In genomic region chr11:86851234-86851671, GRCm38 (mm10) we compare ENCODE assay signal across 8 mouse cellular contexts. TPM values are rescaled to one million over a fixed set of nuclear protein-coding genes. Genes with fewer than 3 reads are reported as not detected.
DNase-seq lines count a peak whose midpoint lies in the region; ATAC-seq lines count a peak whose summit lies in the region.
"Had no signal": no experiment of that assay in that cellular context is flagged by ENCODE, and none has a peak within 500 bp of the region (broad histone marks: within the 10 kb centered on the region; RNA-seq: fewer than 3 reads in every experiment).

No protein-coding gene starts in this region.

- H3K4me1 ChIP-seq in neural tube, embryonic 13.5 days (replicated peaks), result peaks cover 27% of the 10 kb centered on the region
- peaks cover 21% of the 10 kb centered on the region for H3K4me1 ChIP-seq in forebrain, embryonic 15.5 days
- 0 out of 2 replicates have a peak, but pooled peaks cover 2% of the 10 kb centered on the region for H3K4me1 ChIP-seq in heart, embryonic 12.5 days (replicated peaks)

- H3K27ac ChIP-seq in neural tube, embryonic 13.5 days (replicated peaks), result peak overlapping the region; percentile 71
- H3K27ac ChIP-seq in forebrain, embryonic 15.5 days (replicated peaks), result peak overlapping the region; percentile 54
- H3K27ac ChIP-seq in heart, embryonic 12.5 days (ENCODE audit: poor library complexity, severe bottlenecking), result no peak overlapping the region

- no peaks in the 10 kb centered on the region for H3K27me3 ChIP-seq in neural tube, embryonic 13.5 days
- H3K27me3 ChIP-seq in forebrain, embryonic 15.5 days, result no peaks in the 10 kb centered on the region
- no peaks in the 10 kb centered on the region for H3K27me3 ChIP-seq in splenic B cell, adult 2 months (ENCODE audit: control insufficient read depth, insufficient read depth, low read length, poor library complexity, severe bottlenecking)
- H3K27me3 ChIP-seq in heart, embryonic 12.5 days (replicated peaks), result no peaks in the 10 kb centered on the region

- H3K9ac ChIP-seq in neural tube, embryonic 13.5 days, result no peak overlapping the region
- no peak overlapping the region for H3K9ac ChIP-seq in forebrain, embryonic 15.5 days (replicated peaks)
- H3K9ac ChIP-seq in heart, embryonic 12.5 days, result no peak overlapping the region

- no peaks in the 10 kb centered on the region for H3K9me3 ChIP-seq in neural tube, embryonic 13.5 days
- no peaks in the 10 kb centered on the region for H3K9me3 ChIP-seq in forebrain, embryonic 15.5 days
- H3K9me3 ChIP-seq in heart, embryonic 12.5 days (replicated peaks), result no peaks in the 10 kb centered on the region

- 56% methylated on average over 7 of the region's 7 CpGs for WGBS in neural tube, embryonic 13.5 days
- WGBS in forebrain, embryonic 15.5 days, result 27% methylated on average over 7 of the region's 7 CpGs
- 70% methylated on average over 7 of the region's 7 CpGs for WGBS in heart, embryonic 12.5 days

- H3K4me2 ChIP-seq in neural tube, embryonic 13.5 days, result 0 out of 2 replicates have a peak overlapping the region, but pooled peaks have one; percentile 9
- H3K4me2 ChIP-seq in forebrain, embryonic 15.5 days (replicated peaks), result no peak overlapping the region
- no peak overlapping the region for H3K4me2 ChIP-seq in heart, embryonic 12.5 days

- H3K4me3 ChIP-seq in neural tube, embryonic 13.5 days, result no peak overlapping the region
- no peak overlapping the region for H3K4me3 ChIP-seq in forebrain, embryonic 15.5 days
- H3K4me3 ChIP-seq in heart, embryonic 12.5 days, result no peak overlapping the region

- ATAC-seq in neural tube, embryonic 13.5 days (ENCODE audit: low read depth), result no peak
- no peak for ATAC-seq in forebrain, embryonic 15.5 days (replicated peaks)
- no peak for ATAC-seq in heart, embryonic 12.5 days (ENCODE audit: insufficient number of reproducible peaks, low FRiP score)

- no peaks in the 10 kb centered on the region for H3K36me3 ChIP-seq in neural tube, embryonic 13.5 days
- H3K36me3 ChIP-seq in forebrain, embryonic 15.5 days, result no peaks in the 10 kb centered on the region
- no peaks in the 10 kb centered on the region for H3K36me3 ChIP-seq in splenic B cell, adult 2 months (ENCODE audit: control insufficient read depth, insufficient read depth, low read length, poor library complexity, severe bottlenecking)
- no peaks in the 10 kb centered on the region for H3K36me3 ChIP-seq in heart, embryonic 12.5 days

- DNase-seq in neural tube, embryonic 10.5 days (ENCODE audit: extremely low spot score, low spot score), result no peak
- peak; percentile 87 for DNase-seq in cerebellum, adult 11-12 months
- peak; percentile 63 for DNase-seq in splenic B cell, adult 2 months (ENCODE audit: low read depth, low spot score)
- DNase-seq in layer of hippocampus, adult 9-10 months (ENCODE audit: low spot score), result no peak
- DNase-seq: kidney, postnatal 4 days had no signal

RNA-seq across cellular contexts. Expression of gene Dhx40, which starts 43.7 kb away (rescaled TPM):
- 24.2 and 27.8 TPM in 2 replicates for polyA plus RNA-seq in neural tube, embryonic 13.5 days (2015; fragmentation: Nextera tagmentation; extraction: Ambion mirVana)
- 31.2 and 31.7 TPM in 2 replicates for polyA plus RNA-seq in forebrain, embryonic 15.5 days (2015; fragmentation: Nextera tagmentation; extraction: Ambion mirVana)
- 16.3 and 16.5 TPM in 2 replicates for polyA plus RNA-seq in heart, embryonic 12.5 days (2016; fragmentation: Nextera tagmentation; extraction: Ambion mirVana)

Comparison
In these comparisons a context has a peak if more than half of its experiments do, and no peak if none do; other contexts are left out.
1. DNase-seq: peak in cerebellum, adult 11-12 months (single experiment) and splenic B cell, adult 2 months (single experiment); none in neural tube, embryonic 10.5 days (single experiment) and layer of hippocampus, adult 9-10 months (single experiment).